Mouse (Mus musculus): Measurements from ENCODE around the gene Olfr358.

The Olfr358 gene

DNA sequence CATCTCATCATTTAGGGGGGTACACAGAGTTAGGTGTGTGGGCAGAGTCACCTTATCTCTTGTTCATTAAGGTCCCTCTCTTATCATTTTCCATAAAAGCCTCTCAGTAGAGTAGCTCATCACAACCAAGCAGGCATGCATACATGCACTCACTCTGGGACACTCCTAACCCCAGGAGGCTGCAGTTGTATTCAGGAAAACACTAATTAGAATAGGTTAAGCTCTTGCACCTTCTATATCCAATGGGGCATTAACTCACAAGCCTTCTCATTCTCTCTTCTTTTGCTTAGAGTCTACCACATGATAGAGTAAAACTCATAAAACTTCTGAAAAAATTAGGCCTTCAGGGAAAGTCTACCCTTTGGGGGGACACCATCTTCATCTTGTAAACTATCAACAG is at the start of gene Olfr358:
TSS of gene Olfr358 (minus strand) at position 101 of the 400 bp plus-strand sequence.
- DNase-seq (ENCODE audit: low spot score in 2 of 2) = no peak

DNA sequence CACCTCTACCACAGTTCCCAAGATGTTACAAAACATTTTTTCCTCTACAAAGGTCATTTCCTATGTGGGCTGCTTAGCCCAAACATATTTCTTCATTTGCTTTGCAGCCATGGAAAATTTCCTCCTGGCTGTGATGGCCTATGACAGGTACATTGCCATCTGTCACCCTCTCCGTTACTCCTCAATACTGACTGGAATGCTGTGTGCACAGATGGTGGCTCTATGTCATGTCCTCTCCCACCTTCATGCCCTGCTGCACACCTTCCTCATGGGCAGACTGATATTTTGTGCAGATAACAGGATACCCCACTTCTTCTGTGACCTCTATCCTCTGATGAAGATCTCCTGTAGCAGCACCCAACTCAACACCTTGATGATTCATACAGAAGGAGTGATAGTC is 12.1 kb downstream of the Olfr358 start:
- no peak for DNase-seq (ENCODE audit: low spot score in 2 of 2)

DNA sequence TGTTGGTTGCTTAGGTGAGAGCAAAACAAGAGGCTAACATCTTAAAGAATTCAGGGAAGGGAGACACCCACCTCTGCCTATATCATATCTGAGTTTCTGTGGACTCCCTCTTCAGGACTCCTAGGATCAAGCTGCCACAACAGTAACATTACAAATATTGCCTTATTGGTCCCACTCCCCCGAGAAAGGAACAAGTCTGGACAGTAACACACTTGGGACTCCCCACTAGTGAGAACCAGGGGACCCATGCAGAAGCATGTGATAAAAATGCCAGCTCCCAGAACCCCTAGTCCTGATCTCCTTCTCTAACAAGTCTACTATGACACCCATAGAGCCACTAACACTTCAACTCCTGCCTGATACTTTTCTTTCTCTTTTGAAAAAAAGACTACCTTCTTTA is 15.6 kb downstream of the Olfr358 start, which contains the start of gene Olfr357:
TSS of gene Olfr357 (plus strand) at position 301 of the 400 bp plus-strand sequence.
- DNase-seq (ENCODE audit: low spot score in 2 of 2) = no peak
